Mouse (Mus musculus): ENCODE measurements around the gene Kif26b. TPM values are rescaled to one million over a fixed set of nuclear protein-coding genes. Genes with fewer than 3 reads are reported as not detected.

Gene Kif26b
- polyA plus RNA-seq, 1 experiment = not detected

- TF ChIP-seq CTCF (IDR thresholded peaks at IDR 0.05; ENCODE audit: insufficient read depth, low read depth, low read length) = no peak
- no peak for TF ChIP-seq POLR2A (IDR thresholded peaks at IDR 0.05; ENCODE audit: insufficient read depth, low read depth, low read length)
- WGBS = 59% methylated on average over 3 of the region's 3 CpGs
- no peak overlapping the region for H3K4me3 ChIP-seq (ENCODE audit: insufficient read depth, low read depth, low read length)
- H3K4me1 ChIP-seq (ENCODE audit: control insufficient read depth, insufficient read depth, low read length) = peaks cover 3% of the 10 kb centered on the region; the same call in 1 of the 2 replicates
- no peak overlapping the region for H3K27ac ChIP-seq (ENCODE audit: insufficient read depth, low read depth, low read length)
Measured at GRCm38 (mm10) chr1:178803155-178803554, 274.2 kb downstream of the Kif26b start.

- Histone ChIP-seq H3K4me3 (ENCODE audit: insufficient read depth, low read depth, low read length) (no peak overlapping the region), H3K4me1 (ENCODE audit: control insufficient read depth, insufficient read depth, low read length) (no peaks in the 10 kb centered on the region), H3K27ac (ENCODE audit: insufficient read depth, low read depth, low read length) (no peak overlapping the region)
- WGBS = 89% methylated on average over 6 of the region's 6 CpGs
- no peak for TF ChIP-seq POLR2A (IDR thresholded peaks at IDR 0.05; ENCODE audit: insufficient read depth, low read depth, low read length)
Measured at GRCm38 (mm10) chr1:178817476-178817875, 288.6 kb downstream of the Kif26b start.

- Histone ChIP-seq H3K27ac (ENCODE audit: insufficient read depth, low read depth, low read length) (no peak overlapping the region), H3K4me1 (ENCODE audit: control insufficient read depth, insufficient read depth, low read length) (no peaks in the 10 kb centered on the region), H3K4me3 (ENCODE audit: insufficient read depth, low read depth, low read length) (no peak overlapping the region)
- 91% methylated on average over 7 of the region's 7 CpGs for WGBS
- TF ChIP-seq CTCF (IDR thresholded peaks at IDR 0.05; ENCODE audit: insufficient read depth, low read depth, low read length) (no peak), POLR2A (IDR thresholded peaks at IDR 0.05; ENCODE audit: insufficient read depth, low read depth, low read length) (no peak)
Measured at GRCm38 (mm10) chr1:178819060-178819459, 290.1 kb downstream of the Kif26b start.

- TF ChIP-seq CTCF (IDR thresholded peaks at IDR 0.05; ENCODE audit: insufficient read depth, low read depth, low read length) (no peak), POLR2A (IDR thresholded peaks at IDR 0.05; ENCODE audit: insufficient read depth, low read depth, low read length) (no peak)
- Histone ChIP-seq H3K4me1 (ENCODE audit: control insufficient read depth, insufficient read depth, low read length) (no peaks in the 10 kb centered on the region), H3K27ac (ENCODE audit: insufficient read depth, low read depth, low read length) (no peak overlapping the region), H3K4me3 (ENCODE audit: insufficient read depth, low read depth, low read length) (no peak overlapping the region)
- WGBS = 87% methylated on average over 3 of the region's 3 CpGs
Measured at GRCm38 (mm10) chr1:178820079-178820478, 291.2 kb downstream of the Kif26b start.

- no peaks in the 10 kb centered on the region for H3K4me1 ChIP-seq (ENCODE audit: control insufficient read depth, insufficient read depth, low read length)
- WGBS = 42% methylated on average over 14 of the region's 14 CpGs
- TF ChIP-seq CTCF (IDR thresholded peaks at IDR 0.05; ENCODE audit: insufficient read depth, low read depth, low read length) (no peak), POLR2A (IDR thresholded peaks at IDR 0.05; ENCODE audit: insufficient read depth, low read depth, low read length) (no peak)
- no peak overlapping the region for H3K27ac ChIP-seq (ENCODE audit: insufficient read depth, low read depth, low read length)
- H3K4me3 ChIP-seq (ENCODE audit: insufficient read depth, low read depth, low read length) = no peak overlapping the region
Measured at GRCm38 (mm10) chr1:178820556-178821435, 291.9 kb downstream of the Kif26b start.

- WGBS = 87% methylated on average over 5 of the region's 5 CpGs
Measured at GRCm38 (mm10) chr1:178824871-178825270, 295.9 kb downstream of the Kif26b start.

GRCm38 (mm10) chr1:178827223-178827622 is 298.3 kb downstream of the Kif26b start:
- Histone ChIP-seq H3K27ac (ENCODE audit: insufficient read depth, low read depth, low read length) (no peak overlapping the region), H3K4me1 (ENCODE audit: control insufficient read depth, insufficient read depth, low read length) (no peaks in the 10 kb centered on the region), H3K4me3 (ENCODE audit: insufficient read depth, low read depth, low read length) (no peak overlapping the region)
- 91% methylated on average over 3 of the region's 3 CpGs for WGBS
- TF ChIP-seq CTCF (IDR thresholded peaks at IDR 0.05; ENCODE audit: insufficient read depth, low read depth, low read length) = no peak
- TF ChIP-seq POLR2A (IDR thresholded peaks at IDR 0.05; ENCODE audit: insufficient read depth, low read depth, low read length) = no peak

More at GRCm38 (mm10) chr1:178824871-178825270, 295.9 kb downstream of the Kif26b start:
- TF ChIP-seq POLR2A (IDR thresholded peaks at IDR 0.05; ENCODE audit: insufficient read depth, low read depth, low read length) (no peak), CTCF (IDR thresholded peaks at IDR 0.05; ENCODE audit: insufficient read depth, low read depth, low read length) (no peak)
- Histone ChIP-seq H3K27ac (ENCODE audit: insufficient read depth, low read depth, low read length) (no peak overlapping the region), H3K4me3 (ENCODE audit: insufficient read depth, low read depth, low read length) (no peak overlapping the region), H3K4me1 (ENCODE audit: control insufficient read depth, insufficient read depth, low read length) (no peaks in the 10 kb centered on the region)

GRCm38 (mm10) chr1:178829456-178829855 is 300.5 kb downstream of the Kif26b start:
- TF ChIP-seq CTCF (IDR thresholded peaks at IDR 0.05; ENCODE audit: insufficient read depth, low read depth, low read length) = no peak
- TF ChIP-seq POLR2A (IDR thresholded peaks at IDR 0.05; ENCODE audit: insufficient read depth, low read depth, low read length) = no peak
- no peak overlapping the region for H3K27ac ChIP-seq (ENCODE audit: insufficient read depth, low read depth, low read length)
- H3K4me1 ChIP-seq (ENCODE audit: control insufficient read depth, insufficient read depth, low read length) = no peaks in the 10 kb centered on the region
- H3K4me3 ChIP-seq (ENCODE audit: insufficient read depth, low read depth, low read length) = no peak overlapping the region
- 46% methylated on average over 4 of the region's 4 CpGs for WGBS

- Histone ChIP-seq H3K4me3 (ENCODE audit: insufficient read depth, low read depth, low read length) (no peak overlapping the region), H3K4me1 (ENCODE audit: control insufficient read depth, insufficient read depth, low read length) (no peaks in the 10 kb centered on the region), H3K27ac (ENCODE audit: insufficient read depth, low read depth, low read length) (no peak overlapping the region)
- 79% methylated on average over 6 of the region's 6 CpGs for WGBS
- TF ChIP-seq POLR2A (IDR thresholded peaks at IDR 0.05; ENCODE audit: insufficient read depth, low read depth, low read length) = no peak
- TF ChIP-seq CTCF (IDR thresholded peaks at IDR 0.05; ENCODE audit: insufficient read depth, low read depth, low read length) = no peak
Measured at GRCm38 (mm10) chr1:178832571-178832970, 303.6 kb downstream of the Kif26b start.
